Mouse (Mus musculus) testis, adult 10 weeks (tissue): ENCODE measurements around the gene Zfp385b. TPM values are rescaled to one million over a fixed set of nuclear protein-coding genes. Genes with fewer than 3 reads are reported as not detected.

Experiments used
- polyA plus RNA-seq: library from polyadenylated mRNA; stranded (reverse); fragments of 350-450 nt; fragmentation: Illumina TruSeq; extraction: RNeasy Lipid Tissue Mini Kit (QIAGEN cat#74804); gene quantifications from one replicate; pipeline ENCODE4 v1.2.3, GENCODE M21; 2014; ENCODE audit warnings: low read depth, low replicate concordance

Zfp385b gene
- polyA plus RNA-seq, result 13.0 TPM

DNA sequence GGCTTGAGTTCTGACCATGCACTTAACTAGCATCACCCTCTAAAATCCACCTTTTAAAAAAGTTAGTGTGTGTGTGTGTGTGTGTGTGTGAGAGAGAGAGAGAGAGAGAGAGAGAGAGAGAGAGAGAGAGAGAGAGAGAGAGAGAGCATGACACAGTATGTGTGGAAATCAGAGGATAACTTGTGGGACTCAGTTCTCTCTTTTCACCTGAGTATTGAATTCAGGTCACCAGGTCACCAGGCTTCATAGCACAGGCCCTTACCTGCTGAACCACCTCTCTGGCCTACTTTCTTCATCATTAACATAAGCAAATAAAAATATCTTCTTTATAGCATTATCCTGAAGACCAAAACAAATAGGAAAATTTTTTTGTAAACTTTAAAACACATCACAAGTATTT lies at the start of gene Zfp385b:
Gene Zfp385b (minus strand): TSS at position 101 of the 400 bp plus-strand sequence.

Other genes starting within 250 kb of the Zfp385b start
- 15.9 TPM for gene Cwc22, start 126.7 kb upstream of the Zfp385b start, polyA plus RNA-seq